Mouse (Mus musculus): Measurements from ENCODE around the gene Egfl8.

The Egfl8 gene

GRCm38 (mm10) chr17:34627943-34628643, 12.3 kb upstream of the Egfl8 start, which contains the start of gene Ppt2:
Gene Ppt2 (minus strand): TSS chr17:34628510.
- DNase-seq (ENCODE audit: low read depth, low spot score), result no peak

- DNase-seq (ENCODE audit: low read depth, low spot score), result peak; percentile 81
These were observed 11.5 kb upstream of the Egfl8 start for GRCm38 (mm10) chr17:34627093-34627942.

GRCm38 (mm10) chr17:34626773-34627092, 11.0 kb upstream of the Egfl8 start:
- DNase-seq (ENCODE audit: low read depth, low spot score), result no peak

- no peak for DNase-seq (ENCODE audit: low read depth, low spot score)
These were observed 10.4 kb upstream of the Egfl8 start for GRCm38 (mm10) chr17:34626062-34626772.

- no peak for DNase-seq (ENCODE audit: low read depth, low spot score)
These were observed 9.2 kb upstream of the Egfl8 start for GRCm38 (mm10) chr17:34624981-34625380.

GRCm38 (mm10) chr17:34623161-34623560, 7.4 kb upstream of the Egfl8 start:
- DNase-seq (ENCODE audit: low read depth, low spot score), result no peak

- no peak for DNase-seq (ENCODE audit: low read depth, low spot score)
These were observed 5.2 kb upstream of the Egfl8 start for GRCm38 (mm10) chr17:34621006-34621405.

GRCm38 (mm10) chr17:34618999-34619398, 3.2 kb upstream of the Egfl8 start:
- peak; percentile 59 for DNase-seq (ENCODE audit: low read depth, low spot score)

- DNase-seq (ENCODE audit: low read depth, low spot score), result no peak
These were observed 1.9 kb downstream of the Egfl8 start for GRCm38 (mm10) chr17:34613830-34614229.

- DNase-seq (ENCODE audit: low read depth, low spot score), result no peak
These were observed 2.6 kb downstream of the Egfl8 start for GRCm38 (mm10) chr17:34613054-34613645.

GRCm38 (mm10) chr17:34611050-34611449, 4.7 kb downstream of the Egfl8 start:
- DNase-seq (ENCODE audit: low read depth, low spot score), result no peak

- DNase-seq (ENCODE audit: low read depth, low spot score), result no peak
These were observed 7.8 kb downstream of the Egfl8 start for GRCm38 (mm10) chr17:34607997-34608396.

GRCm38 (mm10) chr17:34606186-34607039, 9.4 kb downstream of the Egfl8 start:
- DNase-seq (ENCODE audit: low read depth, low spot score), result no peak

GRCm38 (mm10) chr17:34605609-34606008, 10.2 kb downstream of the Egfl8 start:
- peak; percentile 84 for DNase-seq (ENCODE audit: low read depth, low spot score)

- no peak for DNase-seq (ENCODE audit: low read depth, low spot score)
These were observed 11.1 kb downstream of the Egfl8 start for GRCm38 (mm10) chr17:34604511-34605237.

- peak; percentile 98 for DNase-seq (ENCODE audit: low read depth, low spot score)
These were observed 11.7 kb downstream of the Egfl8 start, which contains the start of gene Agpat1 for GRCm38 (mm10) chr17:34604061-34604508. Gene Agpat1 (plus strand): TSS chr17:34604262.

GRCm38 (mm10) chr17:34603375-34604060, 12.3 kb downstream of the Egfl8 start, which contains the start of gene Rnf5:
Gene Rnf5 (minus strand): TSS chr17:34603690.
- DNase-seq (ENCODE audit: low read depth, low spot score), result peak; percentile 98

- DNase-seq (ENCODE audit: low read depth, low spot score), result no peak
These were observed 14.0 kb downstream of the Egfl8 start for GRCm38 (mm10) chr17:34601796-34602195.

- no peak for DNase-seq (ENCODE audit: low read depth, low spot score)
These were observed 15.9 kb downstream of the Egfl8 start for GRCm38 (mm10) chr17:34599891-34600290.

Data from embryo, embryonic 11.5 days (tissue).